Mouse (Mus musculus): ENCODE results near the gene Tmem221.

Gene Tmem221

DNA sequence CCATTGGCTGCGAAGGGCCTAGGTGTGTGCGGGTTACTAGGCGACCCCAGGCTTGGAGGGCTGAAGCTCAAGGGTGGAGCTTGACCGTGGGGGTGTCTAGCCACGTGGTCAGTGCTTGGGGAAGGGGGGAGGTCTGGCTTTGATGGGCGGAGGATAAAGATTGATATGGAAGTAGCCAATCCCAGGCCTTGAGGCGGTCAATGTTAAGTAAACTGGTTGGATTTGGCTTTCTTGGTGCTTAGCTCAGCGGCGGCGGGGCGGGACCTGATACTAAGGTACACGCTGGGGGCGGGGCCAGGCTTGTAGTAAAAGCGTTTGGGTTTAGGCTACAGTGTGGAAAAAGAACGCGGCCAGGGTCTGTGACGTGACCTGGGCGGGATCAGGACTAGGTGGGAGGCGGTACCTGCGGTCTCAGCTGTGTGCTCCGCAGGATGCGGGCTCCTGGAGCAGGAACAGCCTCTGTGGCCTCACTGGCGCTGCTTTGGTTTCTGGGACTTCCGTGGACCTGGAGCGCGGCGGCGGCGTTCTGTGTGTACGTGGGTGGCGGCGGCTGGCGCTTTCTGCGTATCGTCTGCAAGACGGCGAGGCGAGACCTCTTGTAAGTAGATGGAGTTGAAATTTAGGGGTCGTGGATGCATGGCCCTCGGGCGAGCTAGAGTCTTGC lies 11.8 kb upstream of the Tmem221 start:
- Histone ChIP-seq H3K9me3 (ENCODE audit: low read length) (no peaks in the 10 kb centered on the region), H3K36me3 (ENCODE audit: insufficient read depth, low read length) (no peaks in the 10 kb centered on the region), H3K4me3 (replicated peaks; ENCODE audit: low read length) (peak overlapping the region; percentile 92), H3K4me1 (replicated peaks; ENCODE audit: low read depth, low read length) (peaks cover 60% of the 10 kb centered on the region), H3K27me3 (ENCODE audit: insufficient read depth, low read length) (peaks cover 23% of the 10 kb centered on the region)
- TF ChIP-seq NANOG (IDR thresholded peaks at IDR 0.05; ENCODE audit: borderline replicate concordance, low read length) = no peak
- no peak for TF ChIP-seq CTCF (conservative IDR thresholded peaks at IDR 0.05; ENCODE audit: low read length)
- no peak for TF ChIP-seq POU5F1 (IDR thresholded peaks at IDR 0.05; ENCODE audit: borderline replicate concordance, low read length)

DNA sequence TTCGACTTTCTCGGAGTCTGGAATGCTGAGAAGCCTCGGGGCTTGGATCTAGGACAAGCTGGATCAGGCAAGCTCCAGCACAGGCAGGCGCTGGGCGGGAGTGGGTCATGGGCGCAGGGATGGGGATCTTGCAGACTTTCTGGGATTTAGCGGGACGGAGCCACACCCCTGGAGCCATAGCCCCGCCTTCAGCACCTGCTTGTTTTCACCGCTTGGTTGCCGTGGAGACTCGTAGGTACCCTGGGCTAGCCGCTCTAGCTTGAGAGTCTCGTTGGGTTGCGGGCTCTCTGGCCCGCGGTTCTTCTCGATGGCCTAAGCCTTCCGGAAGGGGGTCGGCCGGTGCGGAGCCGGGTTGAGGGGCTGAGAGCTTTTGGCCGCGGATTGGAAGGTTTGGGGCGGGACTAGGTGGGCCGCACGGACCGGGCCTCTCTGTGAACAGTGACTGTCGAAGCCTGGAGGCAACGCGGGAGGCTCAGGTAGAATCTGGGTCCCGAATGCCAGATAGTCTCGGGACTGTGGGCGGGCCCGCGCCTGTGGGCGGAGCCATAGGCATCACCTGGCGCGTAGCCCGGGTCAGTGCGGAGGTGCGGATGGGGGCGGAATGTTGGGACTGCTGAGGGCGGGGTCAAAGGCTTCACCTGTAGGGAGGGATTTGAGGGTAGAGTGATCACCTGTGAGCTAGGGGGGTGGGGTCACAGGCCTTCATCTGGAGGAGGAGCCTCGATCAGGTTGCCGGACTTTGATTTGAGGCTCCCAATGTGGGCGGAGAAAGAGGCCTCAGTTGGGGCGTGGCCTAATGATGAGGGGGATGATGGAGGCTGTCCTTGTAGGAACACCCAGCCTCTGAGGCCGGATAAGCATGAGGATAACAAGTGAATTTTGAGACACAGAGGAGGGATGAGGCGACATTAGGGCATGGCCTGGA lies 11.0 kb upstream of the Tmem221 start:
- Histone ChIP-seq H3K4me3 (replicated peaks; ENCODE audit: low read length) (peak overlapping the region; percentile 92), H3K4me1 (replicated peaks; ENCODE audit: low read depth, low read length) (peaks cover 59% of the 10 kb centered on the region), H3K9me3 (ENCODE audit: low read length) (no peaks in the 10 kb centered on the region), H3K36me3 (ENCODE audit: insufficient read depth, low read length) (no peaks in the 10 kb centered on the region), H3K27me3 (ENCODE audit: insufficient read depth, low read length) (peaks cover 28% of the 10 kb centered on the region)
- TF ChIP-seq CTCF (conservative IDR thresholded peaks at IDR 0.05; ENCODE audit: low read length) (no peak), POU5F1 (IDR thresholded peaks at IDR 0.05; ENCODE audit: borderline replicate concordance, low read length) (no peak)

DNA sequence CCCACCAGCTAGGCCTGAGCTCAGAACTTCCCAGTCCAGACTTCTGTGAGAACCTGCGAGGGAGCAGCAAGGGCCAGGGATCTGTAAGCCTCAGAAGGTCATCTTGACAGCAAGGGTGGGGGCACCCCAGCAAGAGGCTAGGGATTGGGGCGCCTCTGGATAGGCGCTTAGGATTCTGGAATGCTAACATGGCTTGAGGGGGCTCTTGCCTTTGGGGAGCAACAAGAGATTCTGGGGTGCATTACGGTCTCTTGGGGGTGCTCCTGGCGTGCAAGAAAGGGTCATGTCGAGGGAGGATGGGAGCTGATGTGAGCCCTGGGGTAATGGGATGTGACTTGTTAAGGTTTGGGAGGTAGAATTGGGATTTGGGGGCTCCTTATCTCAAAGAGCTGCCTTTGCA lies 10.3 kb upstream of the Tmem221 start:
- peaks cover 53% of the 10 kb centered on the region for H3K4me1 ChIP-seq (replicated peaks; ENCODE audit: low read depth, low read length)
- H3K9me3 ChIP-seq (ENCODE audit: low read length) = peaks cover 5% of the 10 kb centered on the region
- TF ChIP-seq POU5F1 (IDR thresholded peaks at IDR 0.05; ENCODE audit: borderline replicate concordance, low read length) (no peak), CTCF (conservative IDR thresholded peaks at IDR 0.05; ENCODE audit: low read length) (no peak), NANOG (IDR thresholded peaks at IDR 0.05; ENCODE audit: borderline replicate concordance, low read length) (no peak)
- H3K4me3 ChIP-seq (replicated peaks; ENCODE audit: low read length) = peak overlapping the region; percentile 92
- H3K36me3 ChIP-seq (ENCODE audit: insufficient read depth, low read length) = no peaks in the 10 kb centered on the region
- peaks cover 35% of the 10 kb centered on the region for H3K27me3 ChIP-seq (ENCODE audit: insufficient read depth, low read length)

DNA sequence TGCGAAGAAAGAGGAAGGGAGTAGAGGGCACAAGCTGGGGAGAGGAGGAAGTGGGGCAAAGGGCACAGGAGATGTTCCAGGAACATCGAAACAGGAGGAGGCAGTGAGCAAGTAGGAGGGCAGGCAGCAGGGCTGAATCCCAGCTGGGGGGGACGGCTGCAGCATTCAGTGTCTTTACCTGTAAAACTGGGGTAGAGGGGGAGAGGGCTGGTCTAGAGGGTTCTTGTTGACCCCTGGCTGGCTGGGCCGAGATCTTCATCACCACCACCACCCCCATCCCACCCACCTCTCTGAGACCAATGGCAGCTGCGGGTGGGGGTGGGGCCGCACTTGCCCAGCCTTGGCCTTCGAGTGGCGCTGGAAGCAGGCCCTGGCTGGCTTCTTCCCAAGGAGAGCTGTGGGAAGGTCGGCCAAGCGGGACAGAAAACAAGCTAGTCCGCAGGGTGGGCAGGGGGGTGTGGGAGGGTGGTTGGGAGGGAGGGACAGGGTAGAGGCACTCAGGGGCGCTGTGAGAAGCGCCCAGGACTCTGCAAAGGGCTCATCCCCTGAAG lies 9.8 kb upstream of the Tmem221 start, which contains the start of gene Slc27a1:
Slc27a1 (plus strand) TSS at position 496 of the 551 bp plus-strand sequence.
- Histone ChIP-seq H3K27me3 (ENCODE audit: insufficient read depth, low read length) (peaks cover 39% of the 10 kb centered on the region), H3K9me3 (ENCODE audit: low read length) (peaks cover 7% of the 10 kb centered on the region), H3K4me3 (replicated peaks; ENCODE audit: low read length) (peak within 1 kb of the TSS; percentile 92), H3K36me3 (ENCODE audit: insufficient read depth, low read length) (no peaks in the 10 kb centered on the region), H3K4me1 (replicated peaks; ENCODE audit: low read depth, low read length) (peaks cover 53% of the 10 kb centered on the region)
- TF ChIP-seq NANOG (IDR thresholded peaks at IDR 0.05; ENCODE audit: borderline replicate concordance, low read length) (no peak), CTCF (conservative IDR thresholded peaks at IDR 0.05; ENCODE audit: low read length) (no peak), POU5F1 (IDR thresholded peaks at IDR 0.05; ENCODE audit: borderline replicate concordance, low read length) (no peak)

DNA sequence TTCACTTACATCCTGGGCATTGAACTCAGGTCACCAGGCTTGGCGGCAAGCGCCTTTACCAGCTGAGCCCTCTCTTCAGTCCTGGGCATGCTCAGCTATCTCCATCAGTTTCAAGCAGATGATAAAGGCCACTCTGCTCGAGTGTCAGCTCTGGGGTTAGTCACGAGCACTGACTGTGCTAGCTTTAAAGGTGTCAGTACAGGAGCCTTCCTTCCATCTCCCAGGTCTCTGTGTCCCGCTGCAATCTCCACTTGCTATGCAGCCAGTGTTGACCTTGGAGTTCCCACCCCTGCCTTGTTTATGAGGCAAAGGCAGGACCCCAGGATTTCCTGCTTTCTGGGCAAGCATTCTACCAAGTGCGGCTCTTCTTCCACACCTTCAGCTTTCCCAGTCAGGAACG lies 8.9 kb upstream of the Tmem221 start:
- Histone ChIP-seq H3K4me3 (replicated peaks; ENCODE audit: low read length) (no peak overlapping the region), H3K27me3 (ENCODE audit: insufficient read depth, low read length) (peaks cover 46% of the 10 kb centered on the region), H3K9me3 (ENCODE audit: low read length) (peaks cover 7% of the 10 kb centered on the region), H3K36me3 (ENCODE audit: insufficient read depth, low read length) (no peaks in the 10 kb centered on the region), H3K4me1 (replicated peaks; ENCODE audit: low read depth, low read length) (peaks cover 58% of the 10 kb centered on the region)
- no peak for TF ChIP-seq NANOG (IDR thresholded peaks at IDR 0.05; ENCODE audit: borderline replicate concordance, low read length)
- no peak for TF ChIP-seq CTCF (conservative IDR thresholded peaks at IDR 0.05; ENCODE audit: low read length)
- no peak for TF ChIP-seq POU5F1 (IDR thresholded peaks at IDR 0.05; ENCODE audit: borderline replicate concordance, low read length)

DNA sequence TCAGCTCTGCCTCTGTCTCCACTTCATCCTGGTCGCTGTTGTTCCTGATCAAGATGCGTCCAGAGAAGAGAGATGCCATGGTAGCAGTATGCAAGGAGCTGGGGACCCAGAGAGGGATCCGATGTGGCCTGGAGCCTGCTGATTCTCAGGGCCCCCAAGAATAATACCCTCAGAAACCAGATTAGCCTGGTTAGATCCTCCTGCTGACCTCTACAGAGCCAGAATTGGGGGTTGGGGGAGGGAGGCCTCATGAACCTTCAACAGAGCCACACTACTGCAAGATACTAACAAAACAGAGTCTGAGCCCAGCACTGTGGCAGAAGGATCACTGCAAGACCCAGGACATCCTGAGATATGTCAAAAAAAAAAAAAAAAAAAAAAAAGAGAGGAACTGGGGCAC lies 7.8 kb upstream of the Tmem221 start, which contains the start of gene Nxnl1:
Nxnl1 (minus strand) TSS at position 101 of the 400 bp plus-strand sequence.
- Histone ChIP-seq H3K27me3 (ENCODE audit: insufficient read depth, low read length) (peaks cover 56% of the 10 kb centered on the region), H3K4me3 (replicated peaks; ENCODE audit: low read length) (peak within 1 kb of the TSS; percentile 60), H3K36me3 (ENCODE audit: insufficient read depth, low read length) (no peaks in the 10 kb centered on the region), H3K9me3 (ENCODE audit: low read length) (peaks cover 7% of the 10 kb centered on the region), H3K4me1 (replicated peaks; ENCODE audit: low read depth, low read length) (peaks cover 58% of the 10 kb centered on the region)
- TF ChIP-seq NANOG (IDR thresholded peaks at IDR 0.05; ENCODE audit: borderline replicate concordance, low read length) (no peak), POU5F1 (IDR thresholded peaks at IDR 0.05; ENCODE audit: borderline replicate concordance, low read length) (no peak)

DNA sequence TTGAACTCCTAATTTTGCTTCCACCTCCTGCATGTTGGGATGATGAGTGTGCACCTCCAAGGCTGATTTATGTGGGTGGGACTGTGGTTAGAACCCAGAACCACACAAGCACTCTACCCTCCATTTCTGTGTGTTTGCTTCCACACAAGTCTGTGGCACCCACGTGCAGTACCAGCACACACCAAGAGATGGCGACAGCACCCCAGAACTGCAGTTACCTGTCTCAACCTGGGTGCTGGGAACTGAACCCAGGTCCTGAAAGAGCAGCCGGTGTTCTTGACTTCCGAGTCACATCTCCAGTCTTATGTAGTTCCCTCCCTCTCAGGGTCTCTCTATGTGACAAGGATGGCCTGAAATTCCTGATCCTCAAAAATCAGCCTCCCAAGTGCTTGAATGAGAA lies 5.3 kb upstream of the Tmem221 start:
- TF ChIP-seq CTCF (conservative IDR thresholded peaks at IDR 0.05; ENCODE audit: low read length) = peak; percentile 64
- TF ChIP-seq POU5F1 (IDR thresholded peaks at IDR 0.05; ENCODE audit: borderline replicate concordance, low read length) = no peak
- no peak for TF ChIP-seq NANOG (IDR thresholded peaks at IDR 0.05; ENCODE audit: borderline replicate concordance, low read length)
- H3K27me3 ChIP-seq (ENCODE audit: insufficient read depth, low read length) = peaks cover 67% of the 10 kb centered on the region
- peaks cover 56% of the 10 kb centered on the region for H3K4me1 ChIP-seq (replicated peaks; ENCODE audit: low read depth, low read length)

DNA sequence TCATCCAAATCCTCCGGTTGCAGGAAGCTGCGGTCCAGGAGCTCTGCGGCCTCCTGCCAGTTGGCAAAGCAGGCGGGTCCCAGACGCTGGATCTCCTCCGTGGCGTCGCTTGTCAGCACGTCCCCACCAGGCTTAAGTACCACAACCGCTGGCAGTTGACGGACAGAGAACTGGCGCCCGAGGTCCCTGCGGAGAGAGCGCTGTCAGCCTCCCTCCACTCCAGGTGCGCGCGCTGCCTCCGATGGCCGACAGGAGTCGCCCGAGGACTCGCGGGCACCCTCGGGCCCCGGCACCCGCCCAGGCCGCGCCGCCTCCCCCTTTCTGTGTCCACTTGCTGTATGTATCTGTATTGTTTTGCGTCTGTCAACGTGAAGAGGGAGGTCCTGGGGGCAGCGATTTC lies 4.1 kb upstream of the Tmem221 start:
- Histone ChIP-seq H3K9me3 (ENCODE audit: low read length) (peaks cover 7% of the 10 kb centered on the region), H3K36me3 (ENCODE audit: insufficient read depth, low read length) (no peaks in the 10 kb centered on the region), H3K4me3 (replicated peaks; ENCODE audit: low read length) (peak overlapping the region; percentile 76), H3K27me3 (ENCODE audit: insufficient read depth, low read length) (peaks cover 72% of the 10 kb centered on the region), H3K4me1 (replicated peaks; ENCODE audit: low read depth, low read length) (peaks cover 49% of the 10 kb centered on the region)
- TF ChIP-seq CTCF (conservative IDR thresholded peaks at IDR 0.05; ENCODE audit: low read length) = no peak
- TF ChIP-seq POU5F1 (IDR thresholded peaks at IDR 0.05; ENCODE audit: borderline replicate concordance, low read length) = no peak
- TF ChIP-seq NANOG (IDR thresholded peaks at IDR 0.05; ENCODE audit: borderline replicate concordance, low read length) = no peak

More for the DNA sequence above, 5.3 kb upstream of the Tmem221 start:
- Histone ChIP-seq H3K36me3 (ENCODE audit: insufficient read depth, low read length) (no peaks in the 10 kb centered on the region), H3K4me3 (replicated peaks; ENCODE audit: low read length) (no peak overlapping the region), H3K9me3 (ENCODE audit: low read length) (peaks cover 7% of the 10 kb centered on the region)
